Mouse (Mus musculus): ENCODE data around the gene Synj1.

DNA sequence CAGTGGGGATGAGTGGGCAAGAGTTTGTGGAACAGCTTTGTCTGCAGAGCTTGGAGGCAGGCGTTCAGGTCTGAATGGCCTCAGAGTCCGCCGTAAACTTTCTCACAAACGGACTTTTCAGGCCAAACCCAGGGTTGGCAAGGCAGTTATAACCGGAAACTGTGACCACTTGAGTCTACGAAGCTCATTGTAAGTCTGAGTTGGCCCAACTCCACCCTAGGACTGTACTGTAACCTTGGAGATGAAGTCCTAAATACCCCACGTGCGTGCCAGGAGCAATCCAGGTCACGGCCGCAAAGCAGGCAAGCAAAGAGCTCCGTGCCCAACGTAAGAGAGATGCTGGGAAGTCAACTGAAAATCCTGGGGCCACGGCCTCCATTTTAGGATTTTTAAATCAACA, 99.3 kb downstream of the Synj1 start:
- TF ChIP-seq CTCF (IDR thresholded peaks at IDR 0.05; ENCODE audit: low read depth) (no peak), EP300 (optimal IDR thresholded peaks at IDR 0.05) (no peak)
